Mouse (Mus musculus): ENCODE results near the gene Atp2a3.
A peak's percentile ranks its signal among the peaks of the same experiment; 100 is the strongest.

The Atp2a3 gene

GRCm38 (mm10) chr11:72961072-72961980 is at the start of gene Atp2a3:
TSS of gene Atp2a3 (plus strand) at chr11:72961169.
- no peak for DNase-seq

GRCm38 (mm10) chr11:72917299-72917996 is 43.5 kb upstream of the Atp2a3 start:
- no peak for DNase-seq

- no peak for DNase-seq
Observed at GRCm38 (mm10) chr11:72923116-72923515, 37.9 kb upstream of the Atp2a3 start.

- DNase-seq, result no peak
Observed at GRCm38 (mm10) chr11:72924458-72924857, 36.5 kb upstream of the Atp2a3 start.

- DNase-seq, result peak in 1 of 2 experiments; percentile 12
Observed at GRCm38 (mm10) chr11:72925067-72925466, 35.9 kb upstream of the Atp2a3 start.

- peak; percentile 58 to 73 for DNase-seq
Observed at GRCm38 (mm10) chr11:72926226-72926890, 34.6 kb upstream of the Atp2a3 start.

GRCm38 (mm10) chr11:72928516-72928915 is 32.5 kb upstream of the Atp2a3 start:
- DNase-seq, result no peak

GRCm38 (mm10) chr11:72940208-72941143 is 20.5 kb upstream of the Atp2a3 start:
- DNase-seq, result peak; percentile 39 to 40

GRCm38 (mm10) chr11:72944996-72945793 is 15.8 kb upstream of the Atp2a3 start:
- no peak for DNase-seq

- no peak for DNase-seq
Observed at GRCm38 (mm10) chr11:72945875-72946559, 15.0 kb upstream of the Atp2a3 start.

GRCm38 (mm10) chr11:72946560-72947119 is 14.3 kb upstream of the Atp2a3 start:
- DNase-seq, result no peak

GRCm38 (mm10) chr11:72947840-72948239 is 13.1 kb upstream of the Atp2a3 start:
- DNase-seq, result no peak

- DNase-seq, result no peak
Observed at GRCm38 (mm10) chr11:72948254-72948653, 12.7 kb upstream of the Atp2a3 start.

- DNase-seq, result peak; percentile 39 to 44
Observed at GRCm38 (mm10) chr11:72951137-72952000, 9.6 kb upstream of the Atp2a3 start.

- DNase-seq, result no peak
Observed at GRCm38 (mm10) chr11:72952226-72952625, 8.7 kb upstream of the Atp2a3 start.

- no peak for DNase-seq
Observed at GRCm38 (mm10) chr11:72952697-72953096, 8.3 kb upstream of the Atp2a3 start.

- no peak for DNase-seq
Observed at GRCm38 (mm10) chr11:72953116-72953439, 7.9 kb upstream of the Atp2a3 start.

GRCm38 (mm10) chr11:72953440-72954151 is 7.4 kb upstream of the Atp2a3 start:
- peak; percentile 23 to 39 for DNase-seq

- no peak for DNase-seq
Observed at GRCm38 (mm10) chr11:72954216-72954615, 6.8 kb upstream of the Atp2a3 start.

Measured in cerebellum, adult 18-20 months (tissue).